Mouse (Mus musculus): Measurements from ENCODE around the gene Mst1r. TPM values are rescaled to one million over a fixed set of nuclear protein-coding genes. Genes with fewer than 3 reads are reported as not detected.

Gene Mst1r
- 7.1 and 8.8 TPM in 2 replicates for polyA plus RNA-seq (2015; fragmentation: Nextera tagmentation; extraction: Ambion mirVana)

GRCm38 (mm10) chr9:107906252-107906966 lies at the start of gene Mst1r:
TSS of gene Mst1r (plus strand) at chr9:107906873.
- Histone ChIP-seq H3K9me3 (ENCODE audit: control insufficient read depth) (no peaks in the 10 kb centered on the region), H3K4me2 (replicated peaks; ENCODE audit: low read depth) (peak within 1 kb of the TSS; percentile 77), H3K9ac (ENCODE audit: low read depth, low read length) (peak within 1 kb of the TSS; percentile 68), H3K4me1 (replicated peaks; ENCODE audit: control insufficient read depth, insufficient read depth, low read length) (peaks cover 5% of the 10 kb centered on the region; the same call in 1 of the 2 replicates), H3K4me3 (ENCODE audit: low read depth, low read length) (peak within 1 kb of the TSS; percentile 56), H3K27me3 (replicated peaks; ENCODE audit: control insufficient read depth, insufficient read depth, low read length) (no peaks in the 10 kb centered on the region), H3K36me3 (ENCODE audit: control insufficient read depth, insufficient read depth) (peaks cover 16% of the 10 kb centered on the region), H3K27ac (ENCODE audit: low read depth, low read length) (peak within 1 kb of the TSS; percentile 96)
- WGBS: 10% methylated on average over 19 of the region's 19 CpGs
- ATAC-seq: peak; percentile 80
- no peak for TF ChIP-seq CTCF (IDR thresholded peaks at IDR 0.05; ENCODE audit: low read depth)

DNA sequence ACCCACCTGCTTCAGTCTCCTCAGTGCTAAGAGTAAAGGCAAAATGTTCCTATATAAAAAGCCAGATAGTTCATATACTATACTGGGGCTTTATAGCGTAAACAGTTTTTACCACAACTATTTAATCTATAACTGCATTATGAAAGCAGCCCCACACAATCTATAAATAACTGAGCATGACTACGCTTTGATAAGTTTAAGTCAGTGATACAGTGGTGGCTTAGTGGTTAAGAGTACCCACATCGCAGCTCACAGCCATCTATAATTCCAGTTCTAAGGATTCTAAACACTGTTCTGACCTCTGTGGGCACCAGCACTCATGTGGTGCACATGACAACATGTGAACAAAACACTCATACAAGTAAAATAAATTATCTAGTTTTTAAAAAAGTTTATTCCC lies 48.3 kb upstream of the Mst1r start:
- no peaks in the 10 kb centered on the region for H3K9me3 ChIP-seq (ENCODE audit: control insufficient read depth)
- no peak for ATAC-seq
- H3K27me3 ChIP-seq (replicated peaks; ENCODE audit: control insufficient read depth, insufficient read depth, low read length): no peaks in the 10 kb centered on the region
- TF ChIP-seq CTCF (IDR thresholded peaks at IDR 0.05; ENCODE audit: low read depth): no peak
- H3K4me2 ChIP-seq (replicated peaks; ENCODE audit: low read depth): no peak overlapping the region
- no peaks in the 10 kb centered on the region for H3K4me1 ChIP-seq (replicated peaks; ENCODE audit: control insufficient read depth, insufficient read depth, low read length)
- H3K4me3 ChIP-seq (ENCODE audit: low read depth, low read length): no peak overlapping the region
- peaks cover 18% of the 10 kb centered on the region for H3K36me3 ChIP-seq (ENCODE audit: control insufficient read depth, insufficient read depth)
- 96% methylated on average over 3 of the region's 3 CpGs for WGBS
- H3K9ac ChIP-seq (ENCODE audit: low read depth, low read length): no peak overlapping the region
- H3K27ac ChIP-seq (ENCODE audit: low read depth, low read length): no peak overlapping the region

DNA sequence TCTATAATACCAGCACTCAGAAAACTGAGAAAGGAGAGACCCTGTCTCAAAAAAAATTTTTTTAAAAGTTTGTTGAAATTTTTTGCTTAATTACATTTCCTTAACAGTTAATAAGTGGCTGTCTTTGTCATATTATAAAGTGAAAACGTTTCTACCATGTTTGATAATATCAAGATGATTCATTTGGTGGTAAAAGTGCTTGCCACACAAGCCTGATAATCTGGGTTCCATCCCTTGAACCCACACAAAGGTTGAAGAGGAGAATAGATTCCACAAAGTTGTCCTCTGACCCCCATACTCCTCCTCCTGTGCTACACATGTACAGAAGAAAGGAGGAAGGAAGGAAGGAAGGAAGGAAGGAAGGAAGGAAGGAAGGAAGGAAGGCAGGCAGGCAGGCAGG lies 42.2 kb upstream of the Mst1r start:
- TF ChIP-seq CTCF (IDR thresholded peaks at IDR 0.05; ENCODE audit: low read depth): no peak
- Histone ChIP-seq H3K9ac (ENCODE audit: low read depth, low read length) (no peak overlapping the region), H3K27me3 (replicated peaks; ENCODE audit: control insufficient read depth, insufficient read depth, low read length) (no peaks in the 10 kb centered on the region), H3K4me2 (replicated peaks; ENCODE audit: low read depth) (no peak overlapping the region), H3K36me3 (ENCODE audit: control insufficient read depth, insufficient read depth) (peaks cover 5% of the 10 kb centered on the region), H3K9me3 (ENCODE audit: control insufficient read depth) (no peaks in the 10 kb centered on the region), H3K4me3 (ENCODE audit: low read depth, low read length) (no peak overlapping the region), H3K4me1 (replicated peaks; ENCODE audit: control insufficient read depth, insufficient read depth, low read length) (no peaks in the 10 kb centered on the region), H3K27ac (ENCODE audit: low read depth, low read length) (no peak overlapping the region)
- WGBS: 47% methylated on average over 1 of the region's 1 CpGs
- no peak for ATAC-seq

DNA sequence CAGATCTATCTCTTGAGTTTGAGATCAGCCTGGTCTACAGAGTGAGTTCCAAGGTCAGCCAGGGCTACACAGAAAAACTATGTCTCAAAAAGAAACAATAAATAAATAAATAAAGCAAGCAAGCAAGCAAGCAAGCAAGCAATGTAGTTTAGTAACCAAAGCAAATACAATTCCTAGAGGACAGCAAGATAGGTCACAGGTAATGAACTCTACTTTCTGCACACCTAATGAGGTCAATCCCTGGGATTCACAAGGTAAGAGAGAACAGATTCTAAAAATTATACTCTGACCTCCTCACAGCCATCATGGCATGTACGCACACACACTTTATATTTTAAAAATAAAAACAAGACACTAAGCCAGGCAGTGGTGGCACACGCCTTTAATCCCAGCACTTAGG lies 40.6 kb upstream of the Mst1r start:
- TF ChIP-seq CTCF (IDR thresholded peaks at IDR 0.05; ENCODE audit: low read depth): no peak
- no peak overlapping the region for H3K9ac ChIP-seq (ENCODE audit: low read depth, low read length)
- H3K27me3 ChIP-seq (replicated peaks; ENCODE audit: control insufficient read depth, insufficient read depth, low read length): no peaks in the 10 kb centered on the region
- H3K36me3 ChIP-seq (ENCODE audit: control insufficient read depth, insufficient read depth): no peaks in the 10 kb centered on the region; the same call in 1 of the 2 replicates
- no peak for ATAC-seq
- H3K4me1 ChIP-seq (replicated peaks; ENCODE audit: control insufficient read depth, insufficient read depth, low read length): no peaks in the 10 kb centered on the region
- H3K9me3 ChIP-seq (ENCODE audit: control insufficient read depth): no peaks in the 10 kb centered on the region
- no peak overlapping the region for H3K4me2 ChIP-seq (replicated peaks; ENCODE audit: low read depth)
- 97% methylated on average over 2 of the region's 2 CpGs for WGBS
- H3K4me3 ChIP-seq (ENCODE audit: low read depth, low read length): no peak overlapping the region
- no peak overlapping the region for H3K27ac ChIP-seq (ENCODE audit: low read depth, low read length)

DNA sequence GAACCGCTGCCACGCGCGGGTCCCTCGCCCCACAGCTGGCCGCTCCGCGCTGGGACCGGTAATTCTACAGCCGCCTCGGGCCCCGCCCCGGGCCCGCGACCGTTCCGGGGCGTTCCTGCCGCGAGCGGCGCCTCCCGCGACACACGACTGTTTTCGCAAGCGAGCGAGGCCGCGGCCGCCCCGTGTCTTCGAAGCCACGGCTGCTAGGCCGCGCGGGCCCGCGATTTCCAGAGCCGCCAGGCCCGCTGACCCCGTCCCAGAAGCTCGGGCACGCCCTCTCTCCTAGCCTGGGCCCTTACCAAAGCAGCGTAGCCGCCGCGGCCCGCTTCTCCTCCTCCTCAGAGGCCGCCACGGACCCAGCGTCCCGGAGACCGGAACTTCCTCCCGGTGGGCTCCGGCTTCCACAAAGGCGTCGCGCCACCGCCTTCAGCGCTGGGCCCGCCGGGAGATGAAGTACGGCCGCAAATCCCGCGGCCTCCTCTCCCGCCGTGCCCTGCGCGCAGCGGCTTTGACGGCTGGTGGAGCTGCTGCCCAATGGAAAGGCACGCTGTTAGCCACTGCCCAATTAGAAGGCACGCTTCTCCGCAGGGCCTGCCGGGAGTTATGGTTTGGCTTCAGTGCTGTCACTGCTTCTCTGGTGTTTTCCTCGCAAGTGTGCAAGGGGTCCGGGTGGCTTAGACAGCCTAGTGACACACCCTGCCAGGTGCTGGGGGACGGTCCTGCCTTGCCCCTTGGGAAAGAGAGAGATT lies 34.1 kb upstream of the Mst1r start:
- peak overlapping the region; percentile 81 for H3K4me3 ChIP-seq (ENCODE audit: low read depth, low read length)
- WGBS: under 1% methylated on average over 76 of the region's 80 CpGs
- peak; percentile 98 for ATAC-seq
- peak overlapping the region; percentile 98 for H3K27ac ChIP-seq (ENCODE audit: low read depth, low read length)
- no peaks in the 10 kb centered on the region for H3K27me3 ChIP-seq (replicated peaks; ENCODE audit: control insufficient read depth, insufficient read depth, low read length)
- H3K36me3 ChIP-seq (ENCODE audit: control insufficient read depth, insufficient read depth): no peaks in the 10 kb centered on the region
- peak overlapping the region; percentile 81 for H3K4me2 ChIP-seq (replicated peaks; ENCODE audit: low read depth)
- TF ChIP-seq CTCF (IDR thresholded peaks at IDR 0.05; ENCODE audit: low read depth): peak; percentile 21; the same call in 1 of the 2 replicates
- peaks cover 7% of the 10 kb centered on the region for H3K4me1 ChIP-seq (replicated peaks; ENCODE audit: control insufficient read depth, insufficient read depth, low read length)
- H3K9me3 ChIP-seq (ENCODE audit: control insufficient read depth): no peaks in the 10 kb centered on the region
- H3K9ac ChIP-seq (ENCODE audit: low read depth, low read length): peak overlapping the region; percentile 95

GRCm38 (mm10) chr9:107873137-107873536 lies 33.5 kb upstream of the Mst1r start, which contains the start of gene Rbm6:
TSS of gene Rbm6 (minus strand) at chr9:107873237.
- WGBS: 5% methylated on average over 14 of the region's 14 CpGs
- Histone ChIP-seq H3K27ac (ENCODE audit: low read depth, low read length) (peak within 1 kb of the TSS; percentile 98), H3K27me3 (replicated peaks; ENCODE audit: control insufficient read depth, insufficient read depth, low read length) (no peaks in the 10 kb centered on the region), H3K36me3 (ENCODE audit: control insufficient read depth, insufficient read depth) (no peaks in the 10 kb centered on the region), H3K4me3 (ENCODE audit: low read depth, low read length) (peak within 1 kb of the TSS; percentile 81), H3K4me2 (replicated peaks; ENCODE audit: low read depth) (peak within 1 kb of the TSS; percentile 81), H3K4me1 (replicated peaks; ENCODE audit: control insufficient read depth, insufficient read depth, low read length) (peaks cover 7% of the 10 kb centered on the region), H3K9ac (ENCODE audit: low read depth, low read length) (peak within 1 kb of the TSS; percentile 95), H3K9me3 (ENCODE audit: control insufficient read depth) (no peaks in the 10 kb centered on the region)
- ATAC-seq: no peak
- TF ChIP-seq CTCF (IDR thresholded peaks at IDR 0.05; ENCODE audit: low read depth): no peak
